Mouse (Mus musculus): Measurements from ENCODE around the gene Ncoa1. TPM values are rescaled to one million over a fixed set of nuclear protein-coding genes. Genes with fewer than 3 reads are reported as not detected.
"Not testable (repeated sequence)": the region's sequence is repeated elsewhere in the genome, so short reads cannot be mapped to it uniquely, and the experiment has no call there.

Ncoa1 gene
- total RNA-seq, 1 experiment = 13.3 TPM

DNA sequence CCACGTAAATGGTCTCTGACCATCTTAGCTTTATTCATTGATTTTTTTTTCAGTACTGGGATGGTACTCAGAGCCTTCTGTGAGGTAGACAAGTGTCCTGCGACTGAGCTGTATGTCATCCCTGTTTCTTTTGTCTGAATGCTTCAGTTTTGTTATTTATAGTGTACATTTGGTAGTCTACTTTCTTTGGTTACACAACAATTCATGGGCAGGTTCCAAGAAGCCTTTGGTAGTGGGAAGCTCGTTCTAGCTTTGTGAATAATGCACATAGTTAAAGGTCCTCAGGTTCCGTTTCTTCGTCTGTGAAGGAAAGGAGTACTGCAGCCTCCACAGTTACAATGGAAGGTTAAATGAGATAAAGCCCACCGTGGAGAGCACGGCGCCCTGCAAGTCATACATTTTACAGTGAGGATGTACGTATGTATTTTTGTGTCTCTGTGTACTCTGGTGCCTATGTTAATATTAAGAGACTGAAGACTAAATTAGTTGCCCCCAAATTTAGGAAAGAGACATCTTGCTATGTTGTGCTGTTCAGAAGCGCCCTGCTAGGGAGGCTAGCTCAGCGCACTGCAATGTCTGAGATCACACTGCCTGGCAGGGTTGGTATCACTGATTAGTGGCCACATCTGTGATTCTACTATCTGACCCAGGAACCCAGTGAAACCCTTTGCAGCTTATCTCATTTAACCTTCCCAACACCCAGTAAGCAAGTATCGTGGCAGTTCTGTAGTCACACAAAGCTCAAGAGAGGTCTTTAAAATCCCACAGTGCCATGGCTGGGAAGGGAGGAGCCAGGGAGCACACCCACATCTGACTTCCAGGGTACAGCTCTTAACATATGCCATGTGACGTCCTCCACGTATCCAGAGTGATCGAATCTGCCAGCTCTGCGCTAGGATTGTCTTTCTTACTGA lies 224.0 kb downstream of the Ncoa1 start:
- in situ Hi-C loops (cut with MboI; ENCODE audit: low sequenced_read_pairs in 2 of 2, unreplicated experiment in 2 of 2) = no loop called here
- no peak for TF ChIP-seq ZNF384 (IDR thresholded peaks at IDR 0.05; ENCODE audit: low read depth, low read length)
- TF ChIP-seq CHD2 (IDR thresholded peaks at IDR 0.05; ENCODE audit: low read depth, low read length) = no peak
- TF ChIP-seq ZC3H11A (IDR thresholded peaks at IDR 0.05; ENCODE audit: borderline replicate concordance, low read depth, low read length) = no peak
- no peak for TF ChIP-seq HCFC1 (IDR thresholded peaks at IDR 0.05; ENCODE audit: borderline replicate concordance, insufficient read depth, low read length)
- TF ChIP-seq MAFK (IDR thresholded peaks at IDR 0.05; ENCODE audit: insufficient read depth, low read depth, low read length) = no peak

GRCm38 (mm10) chr12:4249786-4250185 lies 227.2 kb downstream of the Ncoa1 start:
- in situ Hi-C loops (cut with MboI; ENCODE audit: low sequenced_read_pairs in 2 of 2, unreplicated experiment in 2 of 2) = no loop called here
- Histone ChIP-seq H3K36me3 (ENCODE audit: control insufficient read depth, insufficient read depth, low read length, poor library complexity, severe bottlenecking) (no peaks in the 10 kb centered on the region), H3K9me3 (ENCODE audit: control insufficient read depth, insufficient read depth, low read depth, low read length) (no peaks in the 10 kb centered on the region), H3K27ac (ENCODE audit: insufficient read depth, low read depth, low read length, poor library complexity, severe bottlenecking) (no peak overlapping the region), H3K4me1 (ENCODE audit: control insufficient read depth in 2 of 2, insufficient read depth in 2 of 2, low read length in 2 of 2, poor library complexity in 1 of 2) (peaks cover 2 to 10% of the 10 kb centered on the region in 2 experiments; a peak in 2 of 4 replicates), H3K4me3 (ENCODE audit: insufficient read depth in 1 of 2, low read depth in 1 of 2, low read length in 2 of 2, poor library complexity in 1 of 2, severe bottlenecking in 1 of 2) (no peak overlapping the region), H3K9ac (ENCODE audit: insufficient read depth, low read depth, low read length, poor library complexity, severe bottlenecking) (no peak overlapping the region)
- TF ChIP-seq MAFK (IDR thresholded peaks at IDR 0.05; ENCODE audit: insufficient read depth, low read depth, low read length) (no peak), CHD2 (IDR thresholded peaks at IDR 0.05; ENCODE audit: low read depth, low read length) (no peak), ZC3H11A (IDR thresholded peaks at IDR 0.05; ENCODE audit: borderline replicate concordance, low read depth, low read length) (no peak), ZNF384 (IDR thresholded peaks at IDR 0.05; ENCODE audit: low read depth, low read length) (no peak), HCFC1 (IDR thresholded peaks at IDR 0.05; ENCODE audit: borderline replicate concordance, insufficient read depth, low read length) (no peak)
- no peak for DNase-seq (ENCODE audit: low read depth, low spot score)

More for the DNA sequence above, 224.0 kb downstream of the Ncoa1 start:
- DNase-seq (ENCODE audit: low read depth, low spot score) = no peak
- Histone ChIP-seq H3K36me3 (ENCODE audit: control insufficient read depth, insufficient read depth, low read length, poor library complexity, severe bottlenecking) (no peaks in the 10 kb centered on the region), H3K4me1 (ENCODE audit: control insufficient read depth in 2 of 2, insufficient read depth in 2 of 2, low read length in 2 of 2, poor library complexity in 1 of 2) (peaks cover 0 to 1% of the 10 kb centered on the region in 2 experiments; a peak in 1 of 4 replicates), H3K27ac (ENCODE audit: insufficient read depth, low read depth, low read length, poor library complexity, severe bottlenecking) (no peak overlapping the region), H3K9me3 (ENCODE audit: control insufficient read depth, insufficient read depth, low read depth, low read length) (no peaks in the 10 kb centered on the region), H3K4me3 (ENCODE audit: insufficient read depth in 1 of 2, low read depth in 1 of 2, low read length in 2 of 2, poor library complexity in 1 of 2, severe bottlenecking in 1 of 2) (no peak overlapping the region), H3K9ac (ENCODE audit: insufficient read depth, low read depth, low read length, poor library complexity, severe bottlenecking) (no peak overlapping the region)

DNA sequence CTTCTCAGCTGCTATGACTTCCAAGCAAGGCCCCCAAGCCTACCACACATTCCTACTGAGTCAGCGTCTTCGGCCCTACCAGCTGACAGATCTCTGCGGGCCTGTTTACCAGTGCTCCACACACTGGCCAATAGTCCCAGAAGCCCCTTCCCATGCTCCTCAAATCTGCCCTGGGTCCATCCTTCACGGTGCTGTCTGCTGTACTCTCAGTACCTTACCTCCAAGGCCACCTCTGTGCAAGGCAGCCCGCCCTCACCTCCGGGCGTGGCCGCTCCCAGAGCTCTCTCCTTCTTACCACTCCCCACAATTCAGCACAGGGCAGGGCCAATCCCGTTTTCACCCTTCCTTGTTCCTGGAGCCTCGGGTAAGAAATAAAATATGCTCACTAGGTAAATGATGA lies 231.2 kb downstream of the Ncoa1 start:
- H3K36me3 ChIP-seq (ENCODE audit: control insufficient read depth, insufficient read depth, low read length, poor library complexity, severe bottlenecking) = no peaks in the 10 kb centered on the region
- DNase-seq (ENCODE audit: low read depth, low spot score) = no peak
- no peaks in the 10 kb centered on the region for H3K9me3 ChIP-seq (ENCODE audit: control insufficient read depth, insufficient read depth, low read depth, low read length)
- no peak overlapping the region for H3K27ac ChIP-seq (ENCODE audit: insufficient read depth, low read depth, low read length, poor library complexity, severe bottlenecking)
- in situ Hi-C loops (cut with MboI; ENCODE audit: low sequenced_read_pairs in 2 of 2, unreplicated experiment in 2 of 2) = no loop called here
- H3K4me3 ChIP-seq (ENCODE audit: insufficient read depth in 1 of 2, low read depth in 1 of 2, low read length in 2 of 2, poor library complexity in 1 of 2, severe bottlenecking in 1 of 2) = no peak overlapping the region
- TF ChIP-seq ZC3H11A (IDR thresholded peaks at IDR 0.05; ENCODE audit: borderline replicate concordance, low read depth, low read length) (no peak), ZNF384 (IDR thresholded peaks at IDR 0.05; ENCODE audit: low read depth, low read length) (no peak), MAFK (IDR thresholded peaks at IDR 0.05; ENCODE audit: insufficient read depth, low read depth, low read length) (no peak), CHD2 (IDR thresholded peaks at IDR 0.05; ENCODE audit: low read depth, low read length) (no peak), HCFC1 (IDR thresholded peaks at IDR 0.05; ENCODE audit: borderline replicate concordance, insufficient read depth, low read length) (no peak)
- H3K9ac ChIP-seq (ENCODE audit: insufficient read depth, low read depth, low read length, poor library complexity, severe bottlenecking) = no peak overlapping the region
- H3K4me1 ChIP-seq (ENCODE audit: control insufficient read depth in 2 of 2, insufficient read depth in 2 of 2, low read length in 2 of 2, poor library complexity in 1 of 2) = peaks cover 2 to 13% of the 10 kb centered on the region in 2 experiments; a peak in 3 of 4 replicates

DNA sequence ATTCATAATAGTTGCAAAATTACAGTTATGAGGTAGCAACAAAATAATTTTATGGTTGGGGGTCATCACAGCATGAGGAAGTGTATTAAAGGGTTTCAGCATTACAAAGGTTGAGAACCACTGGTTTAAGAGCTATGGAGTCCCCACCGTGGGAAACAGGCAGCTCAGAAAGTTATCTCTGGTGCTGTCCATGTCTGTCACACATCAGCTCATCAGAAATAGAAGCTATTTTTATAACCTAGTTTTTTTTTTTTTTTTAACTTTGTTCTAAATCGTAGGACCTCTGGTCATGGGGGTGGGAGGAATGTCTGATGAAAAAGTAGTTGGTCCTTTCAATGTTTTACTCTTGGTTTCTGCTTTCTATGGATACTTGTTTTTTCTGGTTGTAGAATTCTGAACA lies 233.2 kb downstream of the Ncoa1 start:
- DNase-seq (ENCODE audit: low read depth, low spot score) = no peak
- TF ChIP-seq HCFC1 (IDR thresholded peaks at IDR 0.05; ENCODE audit: borderline replicate concordance, insufficient read depth, low read length) (no peak), ZNF384 (IDR thresholded peaks at IDR 0.05; ENCODE audit: low read depth, low read length) (no peak), MAFK (IDR thresholded peaks at IDR 0.05; ENCODE audit: insufficient read depth, low read depth, low read length) (no peak), ZC3H11A (IDR thresholded peaks at IDR 0.05; ENCODE audit: borderline replicate concordance, low read depth, low read length) (no peak), CHD2 (IDR thresholded peaks at IDR 0.05; ENCODE audit: low read depth, low read length) (no peak)
- Histone ChIP-seq H3K4me3 (ENCODE audit: insufficient read depth in 1 of 2, low read depth in 1 of 2, low read length in 2 of 2, poor library complexity in 1 of 2, severe bottlenecking in 1 of 2) (no peak overlapping the region), H3K36me3 (ENCODE audit: control insufficient read depth, insufficient read depth, low read length, poor library complexity, severe bottlenecking) (no peaks in the 10 kb centered on the region), H3K27ac (ENCODE audit: insufficient read depth, low read depth, low read length, poor library complexity, severe bottlenecking) (no peak overlapping the region), H3K4me1 (ENCODE audit: control insufficient read depth in 2 of 2, insufficient read depth in 2 of 2, low read length in 2 of 2, poor library complexity in 1 of 2) (peaks cover 2 to 14% of the 10 kb centered on the region in 2 experiments; a peak in 3 of 4 replicates), H3K9me3 (ENCODE audit: control insufficient read depth, insufficient read depth, low read depth, low read length) (no peaks in the 10 kb centered on the region), H3K9ac (ENCODE audit: insufficient read depth, low read depth, low read length, poor library complexity, severe bottlenecking) (no peak overlapping the region)
- in situ Hi-C loops (cut with MboI; ENCODE audit: low sequenced_read_pairs in 2 of 2, unreplicated experiment in 2 of 2) = no loop called here

- H3K4me3 ChIP-seq (ENCODE audit: insufficient read depth in 1 of 2, low read depth in 1 of 2, low read length in 2 of 2, poor library complexity in 1 of 2, severe bottlenecking in 1 of 2); H3K27ac ChIP-seq (ENCODE audit: insufficient read depth, low read depth, low read length, poor library complexity, severe bottlenecking); H3K4me1 ChIP-seq (ENCODE audit: control insufficient read depth in 2 of 2, insufficient read depth in 2 of 2, low read length in 2 of 2, poor library complexity in 1 of 2); in situ Hi-C loops (cut with MboI; ENCODE audit: low sequenced_read_pairs in 2 of 2, unreplicated experiment in 2 of 2); H3K9ac ChIP-seq (ENCODE audit: insufficient read depth, low read depth, low read length, poor library complexity, severe bottlenecking); H3K36me3 ChIP-seq (ENCODE audit: control insufficient read depth, insufficient read depth, low read length, poor library complexity, severe bottlenecking); H3K9me3 ChIP-seq (ENCODE audit: control insufficient read depth, insufficient read depth, low read depth, low read length); DNase-seq (ENCODE audit: low read depth, low spot score): not testable (repeated sequence)
Observed at GRCm38 (mm10) chr12:4240281-4240680, 236.7 kb downstream of the Ncoa1 start.
